Mouse (Mus musculus) lung, postnatal 10 days (tissue): ENCODE data around the gene Tmem129.

Experiments
- DNase-seq: peaks from one replicate; pipeline ENCODE4 v3.0.0; 2021

The Tmem129 gene

DNA sequence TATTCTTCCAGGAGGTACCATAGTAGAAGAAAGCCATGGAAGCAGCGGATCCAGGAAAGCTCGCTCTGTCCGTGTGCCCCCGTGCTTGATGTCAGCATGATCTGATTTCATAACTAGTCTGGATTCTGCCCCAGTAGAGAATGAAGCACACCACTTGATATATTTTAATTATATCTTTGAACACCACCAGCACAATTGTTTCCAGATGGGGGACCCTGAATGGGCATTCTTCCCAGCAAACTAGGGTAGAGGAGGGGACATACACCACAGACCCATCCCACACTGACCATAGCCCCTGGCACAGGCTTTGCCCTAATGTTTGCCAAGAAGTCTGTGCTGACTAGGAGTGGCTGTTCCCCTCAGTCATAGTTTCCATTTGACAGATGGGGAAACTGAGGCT is 26.7 kb upstream of the Tmem129 start:
- DNase-seq: no peak

DNA sequence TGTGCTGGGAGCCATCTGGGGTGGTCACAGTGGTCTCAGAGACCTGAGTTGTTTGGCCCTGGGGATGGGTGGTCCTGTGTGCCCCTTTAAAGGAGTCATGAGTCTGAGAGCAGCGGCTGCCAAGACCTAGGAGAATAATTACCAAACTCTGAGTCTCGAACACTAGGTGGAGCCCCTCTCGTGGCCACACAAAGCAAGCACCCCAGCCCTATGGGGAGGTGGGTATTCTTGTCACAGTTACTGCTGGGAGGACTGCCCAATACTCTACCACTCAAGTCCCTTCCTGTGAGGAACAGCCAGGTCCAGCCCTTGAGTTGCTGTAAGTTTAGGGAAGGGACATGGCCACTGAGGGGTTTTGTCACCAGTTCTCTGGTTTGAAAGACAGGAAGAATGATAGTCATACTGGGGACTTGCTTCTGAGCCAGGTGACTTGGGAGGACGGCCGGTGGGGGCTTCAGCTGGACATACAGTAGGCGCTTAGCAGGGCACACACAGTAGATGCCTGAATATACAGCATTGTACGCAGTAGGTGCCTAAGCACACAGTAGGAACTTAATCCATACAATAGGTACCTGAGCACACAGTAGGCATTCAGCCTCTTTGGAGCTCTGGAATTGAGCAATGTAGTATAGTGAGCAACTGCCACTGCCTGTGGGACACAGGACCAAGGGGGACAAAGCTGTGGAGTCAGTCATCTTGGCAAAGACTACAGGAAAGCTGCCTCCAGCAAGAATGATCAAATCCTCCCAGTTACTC is 25.9 kb upstream of the Tmem129 start:
- peak; percentile 86 for DNase-seq

DNA sequence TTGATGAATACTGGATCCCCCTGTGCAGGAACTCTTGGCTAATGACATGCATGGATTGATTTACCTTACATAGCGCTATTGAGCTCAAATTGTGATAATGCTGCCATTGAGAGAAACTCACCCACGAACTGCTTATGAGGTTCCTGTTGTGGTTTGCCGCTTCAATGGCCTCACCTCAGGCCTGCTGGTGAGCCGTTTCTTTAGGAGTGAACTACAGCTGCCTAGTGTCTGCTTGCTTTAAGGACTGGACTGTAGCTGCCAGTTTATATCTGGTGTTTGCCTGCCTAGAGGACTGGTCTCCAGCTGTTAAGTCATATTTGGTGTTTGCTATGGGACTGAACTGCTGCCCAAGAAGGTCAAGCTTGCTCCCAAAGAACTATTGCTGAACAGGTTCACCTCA is 24.7 kb upstream of the Tmem129 start:
- no peak for DNase-seq

DNA sequence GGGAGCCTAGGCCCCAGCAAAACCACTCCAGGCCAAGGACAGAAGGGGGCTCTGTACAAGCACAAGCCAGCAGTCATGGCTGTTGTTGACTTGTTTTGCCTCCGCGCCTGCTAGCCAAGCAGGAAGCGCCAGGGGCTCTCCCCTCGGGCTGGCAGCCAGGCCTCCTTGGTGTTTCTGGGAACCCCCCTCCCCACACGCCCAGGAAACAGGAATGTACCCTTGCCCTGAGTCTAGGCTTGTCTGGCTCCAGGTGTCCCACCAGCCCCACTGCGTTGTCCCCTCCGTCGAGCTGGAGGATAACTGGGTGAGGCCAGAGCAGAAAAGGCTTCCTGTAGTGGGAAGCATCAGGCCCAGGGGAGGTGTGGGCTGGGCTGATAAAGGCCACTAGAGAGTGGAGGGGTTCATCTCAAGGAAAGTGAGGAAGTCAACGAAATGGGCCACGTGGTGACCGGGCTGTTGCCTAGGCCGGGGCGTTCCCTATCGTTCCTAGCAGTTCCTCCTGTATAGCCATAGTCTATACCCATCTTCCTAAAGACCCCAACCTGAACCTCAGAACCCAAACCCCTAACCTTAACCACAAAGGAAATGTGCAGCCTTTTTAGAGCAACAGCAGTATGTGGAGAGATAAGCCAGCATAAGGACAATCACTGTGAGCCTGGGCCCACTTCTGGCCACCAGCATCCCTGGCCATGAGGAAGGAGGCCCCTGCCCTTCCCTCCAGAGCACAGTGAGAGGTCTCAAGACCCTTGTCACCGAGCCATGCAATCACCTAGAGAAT is 23.6 kb upstream of the Tmem129 start:
- DNase-seq: no peak

DNA sequence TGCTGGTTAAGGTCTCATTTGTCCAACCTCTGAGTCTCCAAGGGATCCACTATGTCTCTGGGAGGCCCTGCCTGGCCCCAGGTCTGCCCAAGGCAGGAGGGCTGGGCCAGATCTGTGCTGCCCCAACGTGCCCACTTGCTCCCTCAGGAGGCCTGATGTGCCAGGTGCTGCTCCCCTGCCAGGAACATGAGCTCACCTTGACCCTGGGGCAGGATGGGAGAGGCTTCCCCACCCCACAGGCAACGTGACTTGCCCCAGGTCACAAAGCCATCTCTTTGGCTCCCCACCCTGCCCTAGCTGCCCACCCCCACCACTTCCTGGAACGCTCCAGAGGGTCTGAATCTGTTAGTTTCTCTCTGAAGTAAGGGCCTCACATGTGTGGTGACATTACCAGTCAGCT is 22.8 kb upstream of the Tmem129 start:
- no peak for DNase-seq

DNA sequence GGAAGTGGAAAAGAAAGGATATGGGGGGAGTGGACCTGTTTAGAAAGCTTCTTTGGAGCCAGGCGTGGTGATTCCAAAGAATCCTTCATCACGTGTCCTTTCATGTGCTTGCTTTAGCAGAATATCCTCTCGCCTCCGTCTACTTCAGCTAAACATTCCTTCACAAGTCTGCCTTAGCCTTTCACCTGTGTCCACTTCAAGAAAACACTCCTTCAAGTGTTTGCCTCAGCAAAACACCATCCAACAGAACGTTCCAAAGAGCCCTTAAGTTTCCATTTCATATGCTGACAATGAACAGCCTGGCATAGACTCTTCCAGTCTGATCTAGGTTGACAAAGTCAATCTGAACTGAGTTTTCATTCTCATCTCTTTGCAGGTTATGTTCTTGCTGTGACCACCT is 20.0 kb upstream of the Tmem129 start:
- DNase-seq: no peak

DNA sequence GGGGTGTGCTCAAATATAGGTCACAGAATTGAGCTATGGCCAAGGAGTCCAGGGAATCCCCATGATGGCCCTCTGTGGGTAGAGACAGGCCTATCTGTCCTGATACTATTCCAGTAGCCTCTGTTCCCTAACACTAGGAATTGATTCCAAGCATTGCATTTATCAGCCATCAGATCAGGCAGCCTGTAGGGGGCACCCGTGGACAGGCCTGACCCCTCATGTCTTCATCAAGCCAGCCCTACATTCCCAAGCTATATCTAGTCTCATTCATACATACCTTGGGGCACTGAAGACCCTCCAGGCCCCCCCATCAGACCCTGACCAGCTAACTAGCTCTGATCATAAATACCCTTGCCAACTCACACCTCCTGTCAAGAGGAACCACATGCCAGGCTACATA is 17.7 kb upstream of the Tmem129 start:
- DNase-seq: peak; percentile 78

DNA sequence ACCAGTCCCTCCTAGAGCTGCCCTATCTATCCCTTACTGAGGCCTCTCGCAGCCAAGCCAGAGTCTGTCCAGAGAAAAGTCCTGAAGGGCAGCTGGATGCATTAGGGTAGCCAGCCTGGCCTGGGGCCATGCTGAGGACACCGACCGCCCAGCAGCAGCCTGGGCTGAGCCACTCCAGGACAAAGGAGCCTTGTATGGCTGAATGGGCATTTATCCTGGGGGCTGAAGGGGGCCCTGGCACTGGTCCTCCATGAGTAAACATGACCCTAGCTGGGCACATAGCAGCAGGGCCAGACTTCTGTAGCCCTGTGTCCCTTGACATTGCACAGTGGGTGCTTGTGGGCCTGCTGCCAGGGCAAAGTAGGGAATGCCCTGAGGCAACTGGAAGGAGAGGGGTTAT is 16.2 kb upstream of the Tmem129 start:
- DNase-seq: no peak

DNA sequence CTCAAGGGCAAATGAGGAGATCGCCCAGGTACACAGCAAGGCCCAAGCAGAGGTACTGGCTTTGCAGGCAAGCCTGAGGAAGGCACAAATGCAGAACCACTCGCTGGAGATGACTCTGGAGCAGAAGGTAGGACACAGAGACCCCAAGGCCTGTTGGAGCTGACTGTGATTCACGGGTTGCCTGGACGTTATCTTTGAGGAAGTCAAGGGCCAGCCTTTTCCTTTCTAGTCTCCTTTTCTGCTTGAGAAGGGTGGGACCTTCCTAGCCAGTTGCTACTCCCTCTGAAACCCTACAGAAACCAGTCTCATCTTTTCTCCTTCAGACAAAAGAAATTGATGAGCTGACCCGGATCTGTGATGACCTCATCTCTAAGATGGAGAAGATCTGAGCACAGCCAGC is 13.4 kb upstream of the Tmem129 start:
- no peak for DNase-seq

DNA sequence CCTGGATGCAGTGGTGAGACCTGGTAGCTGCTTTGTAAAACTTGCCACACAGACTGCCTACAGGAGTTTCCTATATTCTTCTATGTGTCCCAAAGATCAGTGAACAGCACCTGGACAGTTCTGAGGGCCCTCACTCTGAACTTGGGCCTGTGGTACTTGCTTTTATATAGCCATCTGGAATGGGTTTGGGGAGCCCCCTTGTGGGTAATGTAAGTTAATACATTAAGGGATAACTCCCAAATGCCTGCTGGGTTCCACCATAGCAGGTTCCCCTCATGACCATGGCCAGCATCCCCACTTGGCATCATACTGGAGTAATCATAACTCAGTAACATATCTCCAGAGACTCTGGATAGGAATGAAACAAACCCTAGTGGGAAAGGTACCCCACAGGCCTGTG is 10.0 kb upstream of the Tmem129 start:
- DNase-seq: peak; percentile 65

DNA sequence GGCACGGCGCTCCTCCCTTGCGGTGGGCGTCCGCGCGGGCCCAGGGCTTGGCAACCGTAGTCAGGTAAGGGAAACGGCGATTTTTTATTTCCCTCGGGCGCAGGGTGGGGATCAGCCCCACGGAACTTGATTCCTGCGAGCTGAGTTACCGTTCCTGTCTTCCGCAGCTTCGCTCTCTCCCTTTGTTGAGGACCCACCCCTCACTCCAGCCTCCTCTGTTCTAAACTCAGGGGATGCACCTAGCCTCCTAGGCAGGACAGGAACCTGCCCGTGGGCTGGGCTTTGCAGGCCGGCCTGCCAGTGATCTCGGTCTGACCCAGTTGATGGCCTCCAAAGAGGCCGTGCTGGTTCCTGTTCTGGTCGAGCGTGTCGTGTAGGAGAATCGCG is 441 bp upstream of the Tmem129 start:
- no peak for DNase-seq

DNA sequence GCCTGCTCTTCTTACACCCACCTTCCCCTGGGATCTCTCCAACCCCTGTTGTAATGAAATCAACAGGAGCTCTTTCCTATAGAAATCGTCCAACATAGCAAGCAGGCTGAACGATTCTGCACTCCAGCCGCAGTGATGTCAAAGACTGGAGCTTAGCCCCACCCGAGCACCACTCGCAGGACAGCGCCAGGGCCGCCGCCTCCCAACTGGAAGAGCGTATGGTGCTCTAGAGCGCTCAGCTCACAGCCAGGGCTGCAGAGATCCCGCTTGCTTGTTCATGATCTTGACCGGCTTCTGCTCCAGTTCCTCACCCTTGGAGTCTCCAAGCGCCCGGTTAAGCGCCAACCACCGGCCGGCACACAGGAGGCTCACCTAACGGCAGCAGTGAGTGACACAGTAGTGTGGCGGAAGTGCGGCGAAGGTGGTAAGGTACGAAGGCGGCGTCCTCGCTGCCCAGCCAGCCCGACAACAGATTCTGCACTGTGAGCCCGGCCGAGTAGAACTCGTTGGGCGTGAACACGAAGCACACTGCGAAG is 897 bp downstream of the Tmem129 start:
- DNase-seq: no peak

DNA sequence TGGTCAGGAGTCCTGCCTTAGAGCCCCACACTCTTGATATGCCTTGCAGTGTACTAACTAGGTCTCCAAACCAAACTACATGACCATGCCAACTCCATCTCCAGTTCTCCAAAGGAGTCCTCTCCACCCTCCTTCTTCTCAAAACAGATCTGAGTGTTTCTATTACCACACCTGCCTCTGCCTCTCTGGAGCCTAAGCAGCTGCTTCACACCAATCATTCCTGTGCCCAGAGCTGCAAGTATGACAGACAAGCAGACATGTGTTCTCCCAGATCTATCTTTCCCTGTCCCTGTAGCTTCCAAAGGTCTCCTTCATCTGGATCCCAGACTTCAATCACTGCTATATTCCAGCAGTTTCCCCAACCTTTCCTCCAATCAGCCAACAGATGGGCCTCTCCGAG is 1.5 kb downstream of the Tmem129 start:
- DNase-seq: no peak

DNA sequence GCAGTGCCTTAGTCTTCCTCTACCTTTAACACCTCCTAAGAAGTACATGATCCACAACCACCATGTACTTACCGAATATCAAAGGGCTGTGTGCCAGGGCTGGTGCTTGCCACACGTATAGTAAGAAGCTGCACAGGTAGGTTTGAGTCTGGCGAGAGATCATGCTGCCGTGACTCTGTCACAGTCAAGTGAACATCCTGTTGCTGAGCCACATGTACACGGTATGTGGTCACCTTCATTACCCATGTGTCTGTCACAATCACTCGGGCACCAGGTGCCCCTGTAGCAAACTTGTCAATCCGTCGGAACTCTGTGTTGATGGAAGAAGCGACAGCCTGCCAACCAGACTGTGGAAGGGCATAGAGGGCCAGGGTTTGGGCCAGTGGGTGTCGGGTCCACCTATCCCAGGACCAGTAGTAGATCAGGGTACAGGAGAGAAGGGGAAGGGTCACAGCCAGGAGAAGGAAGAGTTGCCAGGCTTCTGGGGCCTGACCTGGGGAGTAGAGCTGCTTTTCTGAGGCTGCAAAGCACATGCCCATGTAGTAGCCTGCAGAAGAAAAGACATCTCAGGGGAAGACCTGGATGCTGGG is 2.9 kb downstream of the Tmem129 start:
- no peak for DNase-seq

DNA sequence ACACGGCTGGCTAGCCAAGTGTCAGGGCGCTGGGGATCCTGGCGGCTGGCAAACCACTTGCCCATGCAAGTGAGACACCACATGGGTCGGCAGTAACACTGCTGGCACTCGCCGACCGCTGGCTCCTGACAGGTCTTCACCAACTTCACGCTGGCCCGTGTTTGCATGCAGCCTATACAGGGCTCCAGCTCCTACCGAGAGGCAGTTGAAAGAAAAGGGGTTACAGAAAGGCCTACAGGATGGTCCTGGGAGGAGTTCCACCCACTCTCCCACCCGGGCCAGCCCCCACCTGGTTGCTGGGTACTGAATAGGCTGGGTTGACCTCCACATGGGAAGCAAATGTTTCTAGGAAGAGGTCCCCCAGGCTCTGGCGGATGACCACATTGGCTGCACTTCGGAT is 3.8 kb downstream of the Tmem129 start:
- no peak for DNase-seq

DNA sequence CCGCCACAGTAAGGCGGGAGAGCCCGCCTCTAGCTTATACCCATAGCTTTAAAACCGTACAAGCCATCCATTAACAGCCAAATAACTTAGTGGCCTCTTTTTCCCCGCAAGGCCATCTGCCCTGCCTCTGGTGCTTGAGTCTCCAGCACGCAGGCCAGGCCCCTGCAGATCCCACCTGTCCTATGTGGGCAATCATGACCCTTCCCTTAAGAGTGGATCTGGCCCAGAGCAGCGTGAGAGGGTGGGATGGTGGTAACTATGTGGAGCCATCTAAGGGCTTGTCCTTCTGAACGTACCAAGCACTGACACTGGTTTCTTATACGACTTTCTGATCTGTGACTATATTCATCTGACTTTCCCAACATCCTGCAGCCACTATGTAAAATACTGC is 5.4 kb downstream of the Tmem129 start:
- no peak for DNase-seq

DNA sequence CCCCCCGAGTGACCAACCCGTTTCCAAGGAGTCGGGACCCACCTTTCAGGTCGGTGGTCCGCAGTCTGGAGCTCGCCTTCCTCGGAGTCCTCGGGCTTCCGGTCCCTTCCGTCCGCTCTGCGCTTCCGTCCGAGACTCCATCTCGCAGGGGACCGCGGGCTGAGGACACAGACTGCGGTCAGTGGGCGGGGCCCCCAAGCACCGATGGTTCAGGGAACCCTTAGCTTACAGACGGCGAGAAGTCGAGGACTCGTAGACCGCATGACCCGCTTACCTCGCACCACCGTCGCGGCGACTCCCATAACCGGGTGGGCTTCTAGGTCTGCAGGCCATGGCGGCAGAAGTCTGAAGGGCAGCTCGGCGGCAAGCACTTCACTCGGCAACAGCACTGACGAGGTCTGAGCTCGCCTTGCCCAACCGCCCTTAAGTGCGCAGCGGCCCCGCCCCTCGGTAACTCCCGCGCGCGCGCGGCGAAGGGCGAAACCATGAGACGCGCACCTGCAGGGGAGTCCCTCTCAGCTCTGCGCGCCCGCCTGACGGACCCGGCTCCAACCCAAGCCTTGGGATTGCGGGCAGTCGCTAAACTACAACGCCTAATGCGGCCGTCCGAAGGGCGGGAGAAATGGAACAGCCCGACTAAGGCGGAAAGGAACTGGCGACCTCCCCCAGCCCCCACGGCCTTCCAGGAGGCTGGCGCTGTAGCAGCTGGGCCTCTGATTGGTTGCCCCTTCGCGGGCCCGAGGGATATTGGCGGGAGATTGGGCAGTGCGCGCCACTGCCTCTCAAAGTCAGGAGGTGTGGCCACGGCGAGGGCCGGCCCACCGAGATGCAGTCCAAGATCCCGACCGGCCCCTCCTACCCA is 6.1 kb downstream of the Tmem129 start, which contains the start of gene Slbp:
Gene Slbp, minus strand, starts transcription at position 654 of the 862 bp plus-strand sequence.
- peak; percentile 98 for DNase-seq

DNA sequence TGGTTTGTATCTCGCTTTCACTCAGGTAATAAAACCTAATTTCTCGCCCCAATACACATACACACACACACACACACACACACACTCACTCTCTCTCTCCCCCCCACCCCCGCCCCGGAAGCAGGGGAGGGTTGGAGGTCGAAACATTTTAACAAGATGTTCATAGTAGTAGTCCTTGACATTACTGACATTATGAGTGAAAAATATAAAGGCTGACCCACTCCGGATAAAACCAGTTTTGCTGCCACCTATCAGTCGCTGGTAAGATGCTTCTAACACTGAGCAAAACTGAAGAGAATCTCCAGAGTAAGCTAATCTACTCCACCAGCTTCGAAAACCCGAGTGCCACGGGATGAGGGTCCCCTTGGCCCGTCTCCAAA is 6.7 kb downstream of the Tmem129 start:
- DNase-seq: no peak

DNA sequence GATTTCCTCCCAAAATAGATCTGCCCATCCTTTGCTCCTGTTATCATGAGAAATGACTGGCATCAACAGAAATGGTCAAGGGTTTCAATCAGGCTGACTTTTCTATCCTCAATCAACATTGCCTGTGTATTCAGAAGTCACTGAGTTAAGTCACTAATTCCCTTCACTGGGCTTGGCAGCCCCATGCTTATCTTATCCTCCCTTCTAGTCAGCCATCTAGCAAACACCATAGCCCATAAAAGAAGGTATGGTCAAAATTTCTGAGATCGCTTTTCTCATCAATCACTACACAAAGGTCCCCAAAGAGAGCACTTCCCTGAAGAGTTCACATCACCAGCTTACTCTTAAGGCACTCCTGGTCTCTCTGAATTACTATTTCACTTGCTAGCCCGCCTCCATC is 7.2 kb downstream of the Tmem129 start:
- DNase-seq: no peak

DNA sequence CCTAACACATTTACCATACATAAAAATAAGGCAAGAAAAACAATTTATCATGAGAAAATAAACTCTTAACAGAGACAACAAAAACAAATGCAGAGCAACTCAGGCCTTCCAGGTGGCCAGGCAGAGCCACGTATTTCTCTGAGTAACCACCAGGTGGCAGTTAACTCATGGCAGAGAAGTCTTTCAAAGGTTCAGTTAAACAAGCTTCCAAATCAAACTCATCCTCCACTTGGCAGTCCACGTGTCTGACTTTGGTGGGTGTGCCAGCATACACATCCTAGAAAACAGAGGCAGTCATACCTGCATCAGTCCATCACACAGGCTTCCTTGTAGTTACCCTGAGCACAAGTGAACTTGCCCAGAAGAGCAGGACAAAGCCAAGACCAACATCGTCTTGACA is 17.6 kb downstream of the Tmem129 start:
- peak; percentile 62 for DNase-seq

DNA sequence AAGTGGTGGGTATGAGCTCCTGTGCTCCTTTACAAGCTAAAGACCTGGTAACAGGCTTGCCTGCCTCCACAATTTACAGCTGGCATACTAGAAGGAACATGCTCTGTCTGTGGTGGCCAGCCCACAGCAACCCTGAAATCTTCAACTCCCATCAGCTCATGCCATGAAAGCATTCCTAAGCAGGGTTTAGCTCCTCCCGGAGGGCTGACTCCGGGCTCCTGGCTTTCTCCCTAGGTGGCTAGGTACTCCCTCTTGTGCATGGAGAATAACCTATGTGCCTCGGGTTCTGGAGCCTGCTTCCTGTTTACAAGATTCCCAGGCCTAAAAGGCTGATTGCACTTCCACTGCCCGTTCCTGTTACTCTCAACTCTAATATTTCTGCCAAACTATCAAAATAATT is 19.4 kb downstream of the Tmem129 start:
- no peak for DNase-seq

DNA sequence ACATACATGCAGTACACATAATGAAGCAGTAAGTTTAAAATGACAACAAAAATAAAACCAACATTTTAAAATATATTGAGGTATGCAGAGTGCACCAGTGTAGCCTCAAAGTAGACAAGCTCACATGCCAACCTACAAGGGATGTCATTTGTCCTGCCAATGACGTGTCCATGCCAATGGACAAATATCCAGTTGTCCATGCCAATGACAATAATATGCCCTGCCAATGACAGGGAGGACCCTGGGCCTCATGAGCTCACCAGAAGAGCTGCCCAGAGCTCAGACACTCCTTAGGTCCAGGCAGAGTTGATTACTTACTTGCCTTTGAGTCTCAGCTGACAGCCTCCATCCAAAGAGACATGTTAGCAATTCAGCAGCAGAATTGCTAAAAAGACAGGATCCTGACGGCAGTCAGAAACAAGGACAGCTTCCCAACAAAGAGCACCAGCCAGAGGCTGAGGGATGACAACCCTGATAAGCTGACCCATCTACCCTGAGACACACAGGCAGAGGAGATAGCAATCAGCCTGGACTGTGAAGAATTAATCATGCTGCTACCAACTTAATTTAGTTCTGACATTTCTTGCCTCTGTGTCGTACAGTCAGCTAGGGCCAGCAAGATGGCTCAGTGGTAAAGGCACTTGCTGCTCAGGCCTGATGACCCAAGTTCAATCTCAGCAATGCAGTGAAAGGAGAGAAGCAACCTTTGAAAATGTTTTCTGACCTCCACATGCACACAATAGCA is 20.4 kb downstream of the Tmem129 start:
- no peak for DNase-seq
